Mouse (Mus musculus): ENCODE data around the gene Ppt1. TPM values are rescaled to one million over a fixed set of nuclear protein-coding genes. Genes with fewer than 3 reads are reported as not detected.

Ppt1 gene
- polyA plus RNA-seq, 1 experiment from 2014 or later, result 97.0 TPM

- Histone ChIP-seq H3K27me3 (replicated peaks) (no peaks in the 10 kb centered on the region), H3K4me1 (peaks cover 34% of the 10 kb centered on the region), H3K4me3 (replicated peaks) (peak overlapping the region; percentile 57), H3K27ac (replicated peaks) (no peak overlapping the region), H3K36me3 (peaks cover 3% of the 10 kb centered on the region; the same call in 1 of the 2 replicates), H3K9me3 (replicated peaks) (no peaks in the 10 kb centered on the region), H3K9ac (replicated peaks) (no peak overlapping the region; the same call in 1 of the 2 replicates), H3K4me2 (peak overlapping the region; percentile 71)
- no peak for ATAC-seq (ENCODE audit: low FRiP score)
- 63% methylated on average over 6 of the region's 6 CpGs for WGBS
Observed at GRCm38 (mm10) chr4:122837180-122837730, 1.2 kb downstream of the Ppt1 start.

- Histone ChIP-seq H3K4me2 (peak overlapping the region; percentile 22), H3K27ac (replicated peaks) (no peak overlapping the region), H3K9me3 (replicated peaks) (no peaks in the 10 kb centered on the region), H3K4me3 (replicated peaks) (no peak overlapping the region), H3K36me3 (peaks cover 3% of the 10 kb centered on the region; the same call in 1 of the 2 replicates), H3K27me3 (replicated peaks) (no peaks in the 10 kb centered on the region), H3K9ac (replicated peaks) (no peak overlapping the region), H3K4me1 (peaks cover 34% of the 10 kb centered on the region)
- WGBS, result 43% methylated on average over 2 of the region's 2 CpGs
- ATAC-seq (ENCODE audit: low FRiP score), result no peak
Observed at GRCm38 (mm10) chr4:122837994-122838393, 2.0 kb downstream of the Ppt1 start.

DNA sequence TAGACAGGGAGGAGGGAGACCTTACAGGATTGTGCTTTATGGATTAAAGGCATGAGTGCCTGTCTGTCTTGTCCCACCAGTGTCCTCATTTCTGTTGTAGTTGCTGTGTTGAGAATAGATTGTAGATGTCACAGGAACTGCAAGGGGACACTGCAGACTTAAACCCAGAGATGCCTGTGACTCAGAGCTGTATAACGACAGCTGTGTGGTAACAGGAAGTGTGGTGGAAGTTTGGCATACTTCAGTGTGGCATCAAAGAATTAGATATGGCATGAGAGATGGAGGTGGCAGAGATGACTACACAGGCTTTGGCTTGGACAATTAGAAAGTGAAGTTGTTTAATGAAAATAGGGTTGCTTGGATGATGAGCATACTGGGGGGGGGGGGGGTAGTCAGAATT is 2.4 kb downstream of the Ppt1 start:
- Histone ChIP-seq H3K36me3 (peaks cover 6% of the 10 kb centered on the region; the same call in 1 of the 2 replicates), H3K27me3 (replicated peaks) (no peaks in the 10 kb centered on the region), H3K9ac (replicated peaks) (no peak overlapping the region), H3K27ac (replicated peaks) (no peak overlapping the region), H3K4me2 (peak overlapping the region; percentile 22), H3K4me1 (peaks cover 34% of the 10 kb centered on the region), H3K9me3 (replicated peaks) (no peaks in the 10 kb centered on the region), H3K4me3 (replicated peaks) (no peak overlapping the region)
- WGBS, result 35% methylated on average over 1 of the region's 1 CpGs
- no peak for ATAC-seq (ENCODE audit: low FRiP score)

GRCm38 (mm10) chr4:122848150-122848621 is 12.1 kb downstream of the Ppt1 start:
- 75% methylated on average over 13 of the region's 13 CpGs for WGBS
- no peak overlapping the region for H3K4me2 ChIP-seq
- no peak for ATAC-seq (ENCODE audit: low FRiP score)
- no peaks in the 10 kb centered on the region for H3K4me1 ChIP-seq
- H3K9me3 ChIP-seq (replicated peaks), result no peaks in the 10 kb centered on the region
- no peaks in the 10 kb centered on the region for H3K27me3 ChIP-seq (replicated peaks)
- no peak overlapping the region for H3K27ac ChIP-seq (replicated peaks)
- H3K4me3 ChIP-seq (replicated peaks), result no peak overlapping the region
- peaks cover 84% of the 10 kb centered on the region for H3K36me3 ChIP-seq
- no peak overlapping the region for H3K9ac ChIP-seq (replicated peaks)

DNA sequence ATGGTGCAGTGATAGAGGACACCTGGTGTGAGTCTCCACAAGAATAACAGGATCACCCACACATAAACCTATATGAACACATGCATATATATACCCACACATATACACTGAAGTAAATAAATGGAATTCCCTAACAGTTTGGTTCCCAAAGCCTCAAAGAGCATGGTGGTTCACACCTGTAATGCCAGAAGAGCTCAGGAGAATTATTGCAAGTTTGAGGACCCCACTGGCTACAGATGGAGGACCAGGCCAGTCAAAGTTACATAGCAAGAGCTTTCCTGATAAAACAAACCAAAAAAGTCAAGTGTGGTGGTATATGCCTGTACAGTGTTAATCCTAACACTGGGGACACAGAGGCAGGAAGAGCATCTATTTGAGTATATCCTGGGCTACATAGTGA is 15.5 kb downstream of the Ppt1 start:
- Histone ChIP-seq H3K36me3 (peaks cover 83% of the 10 kb centered on the region), H3K9me3 (replicated peaks) (no peaks in the 10 kb centered on the region), H3K27me3 (replicated peaks) (no peaks in the 10 kb centered on the region), H3K4me1 (no peaks in the 10 kb centered on the region), H3K9ac (replicated peaks) (no peak overlapping the region), H3K4me2 (no peak overlapping the region), H3K27ac (replicated peaks) (no peak overlapping the region), H3K4me3 (replicated peaks) (no peak overlapping the region)
- no peak for ATAC-seq (ENCODE audit: low FRiP score)

DNA sequence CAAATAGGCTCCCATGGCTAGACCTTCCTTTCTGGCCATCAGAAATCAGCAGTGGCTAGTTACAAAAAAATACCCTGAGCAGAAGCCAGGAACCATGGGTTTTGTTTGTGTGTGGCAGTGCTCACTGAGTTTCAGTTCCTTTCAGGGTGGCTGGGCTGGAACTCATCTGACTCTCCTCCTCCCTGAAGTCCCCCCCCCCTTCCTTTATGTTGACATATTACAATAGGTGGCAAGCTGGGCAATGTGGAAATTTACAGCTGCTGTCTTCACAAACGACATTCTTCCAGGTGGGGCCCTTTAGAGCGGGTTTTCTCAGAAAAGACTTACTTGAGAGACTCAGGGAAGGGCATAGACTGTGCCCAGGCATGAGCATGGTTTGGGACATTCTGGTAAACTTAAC is 17.6 kb downstream of the Ppt1 start:
- no peak for ATAC-seq (ENCODE audit: low FRiP score)

GRCm38 (mm10) chr4:122854770-122855169 is 18.7 kb downstream of the Ppt1 start:
- Histone ChIP-seq H3K4me2 (no peak overlapping the region), H3K9ac (replicated peaks) (no peak overlapping the region), H3K4me3 (replicated peaks) (no peak overlapping the region), H3K9me3 (replicated peaks) (no peaks in the 10 kb centered on the region), H3K4me1 (no peaks in the 10 kb centered on the region), H3K27ac (replicated peaks) (no peak overlapping the region), H3K36me3 (peaks cover 83% of the 10 kb centered on the region), H3K27me3 (replicated peaks) (no peaks in the 10 kb centered on the region)
- WGBS, result 95% methylated on average over 4 of the region's 4 CpGs
- ATAC-seq (ENCODE audit: low FRiP score), result no peak

More for the DNA sequence above, 17.6 kb downstream of the Ppt1 start:
- Histone ChIP-seq H3K9me3 (replicated peaks) (no peaks in the 10 kb centered on the region), H3K4me3 (replicated peaks) (no peak overlapping the region), H3K4me2 (no peak overlapping the region), H3K9ac (replicated peaks) (no peak overlapping the region), H3K36me3 (peaks cover 85% of the 10 kb centered on the region), H3K27ac (replicated peaks) (no peak overlapping the region), H3K4me1 (no peaks in the 10 kb centered on the region), H3K27me3 (replicated peaks) (no peaks in the 10 kb centered on the region)
- WGBS, result 25% methylated on average over 2 of the region's 2 CpGs

- no peak overlapping the region for H3K4me2 ChIP-seq
- ATAC-seq (ENCODE audit: low FRiP score), result no peak
- H3K27me3 ChIP-seq (replicated peaks), result no peaks in the 10 kb centered on the region
- no peaks in the 10 kb centered on the region for H3K4me1 ChIP-seq
- 49% methylated on average over 2 of the region's 2 CpGs for WGBS
- H3K9ac ChIP-seq (replicated peaks), result no peak overlapping the region
- no peak overlapping the region for H3K4me3 ChIP-seq (replicated peaks)
- no peaks in the 10 kb centered on the region for H3K9me3 ChIP-seq (replicated peaks)
- H3K36me3 ChIP-seq, result peaks cover 81% of the 10 kb centered on the region
- H3K27ac ChIP-seq (replicated peaks), result no peak overlapping the region
Observed at GRCm38 (mm10) chr4:122857909-122858308, 21.9 kb downstream of the Ppt1 start.

DNA sequence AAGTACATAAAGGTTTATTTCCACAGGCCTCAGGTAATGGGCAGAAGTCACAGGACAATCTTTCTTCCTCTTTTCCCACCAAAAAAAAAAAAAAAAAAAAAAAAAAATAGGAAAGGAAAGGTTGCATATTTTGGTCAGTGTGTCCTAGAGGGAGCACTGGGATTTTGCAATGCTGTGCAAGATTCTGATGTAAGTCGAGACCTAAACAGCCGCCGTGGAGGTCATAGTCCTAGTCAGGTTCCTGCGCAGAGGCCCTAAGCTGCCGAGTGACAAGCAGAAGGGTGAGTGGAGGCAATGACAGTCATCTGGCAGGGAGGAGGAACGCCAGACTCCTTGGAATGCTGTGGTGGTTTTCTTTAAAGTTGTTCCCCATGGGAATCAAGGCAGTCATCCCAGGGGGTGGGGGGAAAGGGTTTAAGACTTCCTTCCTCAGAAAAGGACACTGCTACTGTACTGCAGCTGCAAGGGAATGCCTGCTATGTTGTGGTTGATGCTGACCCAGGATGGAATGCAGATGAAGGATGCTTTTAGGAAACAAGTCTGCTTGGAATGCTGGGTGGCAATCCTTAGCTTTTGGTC is 23.1 kb downstream of the Ppt1 start:
- Histone ChIP-seq H3K4me2 (no peak overlapping the region), H3K9me3 (replicated peaks) (no peaks in the 10 kb centered on the region), H3K4me1 (no peaks in the 10 kb centered on the region), H3K9ac (replicated peaks) (no peak overlapping the region), H3K4me3 (replicated peaks) (no peak overlapping the region), H3K27ac (replicated peaks) (no peak overlapping the region), H3K36me3 (peaks cover 86% of the 10 kb centered on the region), H3K27me3 (replicated peaks) (no peaks in the 10 kb centered on the region)
- 77% methylated on average over 6 of the region's 6 CpGs for WGBS
- no peak for ATAC-seq (ENCODE audit: low FRiP score)

GRCm38 (mm10) chr4:122861836-122862235 is 25.8 kb downstream of the Ppt1 start:
- Histone ChIP-seq H3K27me3 (replicated peaks) (no peaks in the 10 kb centered on the region), H3K36me3 (peaks cover 83% of the 10 kb centered on the region), H3K4me1 (no peaks in the 10 kb centered on the region), H3K9me3 (replicated peaks) (no peaks in the 10 kb centered on the region), H3K9ac (replicated peaks) (no peak overlapping the region), H3K4me3 (replicated peaks) (no peak overlapping the region), H3K27ac (replicated peaks) (no peak overlapping the region), H3K4me2 (no peak overlapping the region)
- 84% methylated on average over 4 of the region's 4 CpGs for WGBS
- ATAC-seq (ENCODE audit: low FRiP score), result no peak

GRCm38 (mm10) chr4:122868041-122868440 is 32.0 kb downstream of the Ppt1 start:
- no peak overlapping the region for H3K4me2 ChIP-seq
- H3K27me3 ChIP-seq (replicated peaks), result no peaks in the 10 kb centered on the region
- no peaks in the 10 kb centered on the region for H3K9me3 ChIP-seq (replicated peaks)
- no peak for ATAC-seq (ENCODE audit: low FRiP score)
- H3K4me3 ChIP-seq (replicated peaks), result no peak overlapping the region
- H3K4me1 ChIP-seq, result no peaks in the 10 kb centered on the region
- H3K36me3 ChIP-seq, result peaks cover 76% of the 10 kb centered on the region
- 93% methylated on average over 1 of the region's 1 CpGs for WGBS
- H3K27ac ChIP-seq (replicated peaks), result no peak overlapping the region
- H3K9ac ChIP-seq (replicated peaks), result no peak overlapping the region

GRCm38 (mm10) chr4:122870027-122870426 is 34.0 kb downstream of the Ppt1 start:
- no peaks in the 10 kb centered on the region for H3K27me3 ChIP-seq (replicated peaks)
- peaks cover 57% of the 10 kb centered on the region for H3K36me3 ChIP-seq
- no peaks in the 10 kb centered on the region for H3K9me3 ChIP-seq (replicated peaks)
- H3K4me3 ChIP-seq (replicated peaks), result no peak overlapping the region
- no peak overlapping the region for H3K4me2 ChIP-seq
- H3K9ac ChIP-seq (replicated peaks), result no peak overlapping the region
- H3K4me1 ChIP-seq, result no peaks in the 10 kb centered on the region
- no peak for ATAC-seq (ENCODE audit: low FRiP score)
- H3K27ac ChIP-seq (replicated peaks), result no peak overlapping the region

Measured in neural tube, embryonic 15.5 days (tissue).